Mouse (Mus musculus): ENCODE data around the gene Fibcd1. TPM values are rescaled to one million over a fixed set of nuclear protein-coding genes. Genes with fewer than 3 reads are reported as not detected.
A peak's percentile ranks its signal among the peaks of the same experiment; 100 is the strongest.

Fibcd1 gene
- polyA plus RNA-seq, 1 experiment, result 0.91 TPM

DNA sequence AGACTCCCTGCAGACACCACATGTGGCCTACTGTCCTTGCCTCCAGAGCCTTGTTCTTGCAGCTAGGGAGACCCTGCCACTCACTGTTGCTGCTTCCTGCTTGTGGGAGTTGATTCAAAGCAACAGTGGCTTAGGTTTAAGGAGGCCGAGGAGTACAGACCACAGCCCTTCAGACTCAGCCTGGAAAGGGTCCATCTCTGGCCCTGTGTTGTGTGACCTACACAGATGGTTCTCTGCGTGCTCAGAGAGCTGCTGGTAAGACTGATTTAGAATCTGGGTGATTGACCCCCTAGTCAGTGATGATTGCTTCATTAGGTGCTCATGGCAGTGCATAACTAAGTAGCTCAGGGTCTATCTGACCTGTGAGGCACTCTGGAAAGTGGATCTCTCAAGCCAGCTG is 56.6 kb downstream of the Fibcd1 start:
- 87% methylated on average over 2 of the region's 2 CpGs for WGBS
- peaks cover 70% of the 10 kb centered on the region for H3K36me3 ChIP-seq (ENCODE audit: control insufficient read depth, insufficient read depth, low read length)

GRCm38 (mm10) chr2:31788227-31788626 is 57.6 kb downstream of the Fibcd1 start:
- Histone ChIP-seq H3K36me3 (ENCODE audit: control insufficient read depth, insufficient read depth, low read length) (peaks cover 69% of the 10 kb centered on the region), H3K4me1 (ENCODE audit: control insufficient read depth, insufficient read depth, insufficient read length, low read length) (0 out of 2 replicates have a peak, but pooled peaks cover 2% of the 10 kb centered on the region), H3K27ac (ENCODE audit: insufficient read depth, low read depth, low read length) (no peak overlapping the region), H3K27me3 (ENCODE audit: control insufficient read depth, insufficient read depth, low read length) (no peaks in the 10 kb centered on the region), H3K4me3 (ENCODE audit: low read depth, low read length) (no peak overlapping the region)
- TF ChIP-seq POLR2A (IDR thresholded peaks at IDR 0.05; ENCODE audit: low read depth, low read length), result no peak
- TF ChIP-seq CTCF (IDR thresholded peaks at IDR 0.05; ENCODE audit: extremely low read depth, insufficient read length, insufficient replicate concordance, low read depth, low read length), result no peak
- WGBS, result 79% methylated on average over 3 of the region's 3 CpGs

More for the DNA sequence above, 56.6 kb downstream of the Fibcd1 start:
- no peaks in the 10 kb centered on the region for H3K27me3 ChIP-seq (ENCODE audit: control insufficient read depth, insufficient read depth, low read length)
- no peak overlapping the region for H3K27ac ChIP-seq (ENCODE audit: insufficient read depth, low read depth, low read length)
- H3K4me1 ChIP-seq (ENCODE audit: control insufficient read depth, insufficient read depth, insufficient read length, low read length), result 0 out of 2 replicates have a peak, but pooled peaks cover 2% of the 10 kb centered on the region
- no peak overlapping the region for H3K4me3 ChIP-seq (ENCODE audit: low read depth, low read length)
- no peak for TF ChIP-seq CTCF (IDR thresholded peaks at IDR 0.05; ENCODE audit: extremely low read depth, insufficient read length, insufficient replicate concordance, low read depth, low read length)
- no peak for TF ChIP-seq POLR2A (IDR thresholded peaks at IDR 0.05; ENCODE audit: low read depth, low read length)

- Histone ChIP-seq H3K27ac (ENCODE audit: insufficient read depth, low read depth, low read length) (no peak overlapping the region), H3K27me3 (ENCODE audit: control insufficient read depth, insufficient read depth, low read length) (no peaks in the 10 kb centered on the region), H3K36me3 (ENCODE audit: control insufficient read depth, insufficient read depth, low read length) (peaks cover 59% of the 10 kb centered on the region), H3K4me1 (ENCODE audit: control insufficient read depth, insufficient read depth, insufficient read length, low read length) (0 out of 2 replicates have a peak, but pooled peaks cover 2% of the 10 kb centered on the region), H3K4me3 (ENCODE audit: low read depth, low read length) (no peak overlapping the region)
- 22% methylated on average over 7 of the region's 7 CpGs for WGBS
- TF ChIP-seq CTCF (IDR thresholded peaks at IDR 0.05; ENCODE audit: extremely low read depth, insufficient read length, insufficient replicate concordance, low read depth, low read length), result peak; percentile 84; the same call in 1 of the 2 replicates
- no peak for TF ChIP-seq POLR2A (IDR thresholded peaks at IDR 0.05; ENCODE audit: low read depth, low read length)
Observed at GRCm38 (mm10) chr2:31787029-31787428, 58.8 kb downstream of the Fibcd1 start.

- peak; percentile 66; the same call in 1 of the 2 replicates for TF ChIP-seq CTCF (IDR thresholded peaks at IDR 0.05; ENCODE audit: extremely low read depth, insufficient read length, insufficient replicate concordance, low read depth, low read length)
- no peak for TF ChIP-seq POLR2A (IDR thresholded peaks at IDR 0.05; ENCODE audit: low read depth, low read length)
- peaks cover 58% of the 10 kb centered on the region for H3K36me3 ChIP-seq (ENCODE audit: control insufficient read depth, insufficient read depth, low read length)
- 22% methylated on average over 9 of the region's 9 CpGs for WGBS
- 0 out of 2 replicates have a peak, but pooled peaks cover 2% of the 10 kb centered on the region for H3K4me1 ChIP-seq (ENCODE audit: control insufficient read depth, insufficient read depth, insufficient read length, low read length)
- H3K27me3 ChIP-seq (ENCODE audit: control insufficient read depth, insufficient read depth, low read length), result no peaks in the 10 kb centered on the region
- no peak overlapping the region for H3K4me3 ChIP-seq (ENCODE audit: low read depth, low read length)
- H3K27ac ChIP-seq (ENCODE audit: insufficient read depth, low read depth, low read length), result no peak overlapping the region
Observed at GRCm38 (mm10) chr2:31785074-31785473, 60.7 kb downstream of the Fibcd1 start.

DNA sequence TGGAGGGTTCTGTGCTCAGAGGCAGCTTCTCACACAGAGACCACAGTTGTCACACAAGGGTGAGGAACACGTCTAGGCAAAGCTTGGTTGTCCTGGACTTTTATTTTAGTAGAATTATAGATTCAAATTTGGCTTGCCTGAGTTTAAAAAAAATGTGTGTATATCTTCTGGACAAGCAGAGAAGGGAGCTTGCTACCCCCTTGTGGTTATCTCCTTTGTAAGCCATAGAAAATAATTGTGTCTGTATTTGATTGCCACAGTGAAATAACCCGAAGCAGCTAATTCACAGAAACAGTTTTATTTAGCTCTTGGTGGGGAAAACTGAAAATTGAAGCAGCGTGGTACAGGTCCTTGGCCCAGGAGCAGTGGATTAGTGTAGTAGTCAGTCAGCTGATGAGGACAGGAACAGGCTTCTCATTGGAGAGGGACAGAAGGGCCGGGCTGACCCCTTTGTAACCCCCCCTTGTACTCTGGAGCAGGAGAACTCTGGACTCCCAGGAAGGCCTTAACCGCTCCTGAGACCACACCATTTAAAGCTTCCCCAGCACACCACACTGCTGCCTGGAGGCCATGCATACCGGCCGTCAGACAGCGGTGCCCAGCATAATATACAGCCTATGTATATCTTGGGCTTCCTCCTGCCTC is 62.7 kb downstream of the Fibcd1 start:
- Histone ChIP-seq H3K4me3 (ENCODE audit: low read depth, low read length) (no peak overlapping the region), H3K4me1 (ENCODE audit: control insufficient read depth, insufficient read depth, insufficient read length, low read length) (0 out of 2 replicates have a peak, but pooled peaks cover 2% of the 10 kb centered on the region), H3K36me3 (ENCODE audit: control insufficient read depth, insufficient read depth, low read length) (peaks cover 67% of the 10 kb centered on the region), H3K27ac (ENCODE audit: insufficient read depth, low read depth, low read length) (no peak overlapping the region), H3K27me3 (ENCODE audit: control insufficient read depth, insufficient read depth, low read length) (no peaks in the 10 kb centered on the region)
- 80% methylated on average over 8 of the region's 8 CpGs for WGBS
- TF ChIP-seq POLR2A (IDR thresholded peaks at IDR 0.05; ENCODE audit: low read depth, low read length), result no peak
- TF ChIP-seq CTCF (IDR thresholded peaks at IDR 0.05; ENCODE audit: extremely low read depth, insufficient read length, insufficient replicate concordance, low read depth, low read length), result no peak

- Histone ChIP-seq H3K27me3 (ENCODE audit: control insufficient read depth, insufficient read depth, low read length) (no peaks in the 10 kb centered on the region), H3K36me3 (ENCODE audit: control insufficient read depth, insufficient read depth, low read length) (peaks cover 42% of the 10 kb centered on the region), H3K4me1 (ENCODE audit: control insufficient read depth, insufficient read depth, insufficient read length, low read length) (no peaks in the 10 kb centered on the region; the same call in 1 of the 2 replicates), H3K27ac (ENCODE audit: insufficient read depth, low read depth, low read length) (no peak overlapping the region), H3K4me3 (ENCODE audit: low read depth, low read length) (no peak overlapping the region)
- no peak for TF ChIP-seq CTCF (IDR thresholded peaks at IDR 0.05; ENCODE audit: extremely low read depth, insufficient read length, insufficient replicate concordance, low read depth, low read length)
- no peak for TF ChIP-seq POLR2A (IDR thresholded peaks at IDR 0.05; ENCODE audit: low read depth, low read length)
- 95% methylated on average over 2 of the region's 2 CpGs for WGBS
Observed at GRCm38 (mm10) chr2:31779258-31779657, 66.5 kb downstream of the Fibcd1 start.

DNA sequence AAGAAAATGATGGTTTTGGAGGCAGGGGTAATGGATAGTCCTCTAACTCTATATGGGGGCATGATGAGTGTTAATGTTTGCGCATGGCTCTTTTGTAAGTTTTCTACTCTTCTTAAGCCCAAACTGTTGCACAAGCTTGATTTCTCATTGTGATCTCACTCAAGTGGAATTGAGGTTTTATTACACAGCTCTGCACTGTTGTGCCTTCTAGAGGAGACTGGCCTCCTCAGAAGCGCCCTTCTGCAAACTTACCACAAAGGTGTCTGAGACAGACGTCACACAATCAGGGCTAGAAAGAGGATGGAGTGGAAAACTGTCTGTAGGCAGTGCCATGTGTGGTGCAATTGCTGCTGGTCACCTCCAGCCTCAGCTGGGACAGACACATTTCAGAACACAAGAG is 69.3 kb downstream of the Fibcd1 start:
- Histone ChIP-seq H3K27me3 (ENCODE audit: control insufficient read depth, insufficient read depth, low read length) (no peaks in the 10 kb centered on the region), H3K4me1 (ENCODE audit: control insufficient read depth, insufficient read depth, insufficient read length, low read length) (peaks cover 10% of the 10 kb centered on the region), H3K4me3 (ENCODE audit: low read depth, low read length) (no peak overlapping the region), H3K27ac (ENCODE audit: insufficient read depth, low read depth, low read length) (no peak overlapping the region), H3K36me3 (ENCODE audit: control insufficient read depth, insufficient read depth, low read length) (peaks cover 31% of the 10 kb centered on the region)
- 90% methylated on average over 3 of the region's 3 CpGs for WGBS
- no peak for TF ChIP-seq CTCF (IDR thresholded peaks at IDR 0.05; ENCODE audit: extremely low read depth, insufficient read length, insufficient replicate concordance, low read depth, low read length)

Data from small intestine, adult 2 months (tissue).